Mouse (Mus musculus): ENCODE data around the gene Josd2. TPM values are rescaled to one million over a fixed set of nuclear protein-coding genes. Genes with fewer than 3 reads are reported as not detected.

Gene Josd2
- 10 to 100 TPM; 46.9 to 62.6 (median 47.0) TPM for polyA plus RNA-seq (2017; shearing (Covaris generic))

DNA sequence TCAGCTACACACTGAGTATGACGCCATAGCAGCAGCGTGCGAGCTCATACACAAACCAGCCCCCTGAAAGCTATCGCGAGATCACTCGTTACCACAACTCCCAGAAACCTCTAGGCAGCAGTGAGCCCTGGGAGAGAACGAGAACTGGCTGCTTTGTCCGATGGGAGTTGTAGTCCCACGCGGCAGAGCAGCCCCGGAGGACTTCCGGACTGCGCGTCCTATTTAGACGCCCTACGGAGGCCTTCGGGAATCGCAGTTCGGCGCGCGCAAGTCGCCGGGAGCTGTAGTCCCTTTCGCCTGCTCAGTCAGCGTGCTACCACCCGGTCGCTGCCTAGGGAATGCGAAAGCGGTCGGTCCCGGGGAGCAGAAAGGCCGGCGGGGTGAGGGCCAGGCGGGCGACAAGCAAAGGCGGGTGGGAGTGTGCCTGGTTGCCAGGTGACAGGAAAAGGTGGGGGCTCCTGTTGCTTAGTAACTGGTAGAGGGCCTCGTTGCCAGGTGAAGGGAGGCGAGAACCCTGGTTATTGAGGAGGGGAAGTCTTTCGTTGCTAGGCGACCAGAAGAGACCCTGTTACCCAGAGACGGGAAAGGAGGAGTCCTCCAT is at the start of gene Josd2:
Gene Josd2, plus strand, starts transcription at position 170 of the 601 bp plus-strand sequence.
- peak; percentile 99 for ATAC-seq

DNA sequence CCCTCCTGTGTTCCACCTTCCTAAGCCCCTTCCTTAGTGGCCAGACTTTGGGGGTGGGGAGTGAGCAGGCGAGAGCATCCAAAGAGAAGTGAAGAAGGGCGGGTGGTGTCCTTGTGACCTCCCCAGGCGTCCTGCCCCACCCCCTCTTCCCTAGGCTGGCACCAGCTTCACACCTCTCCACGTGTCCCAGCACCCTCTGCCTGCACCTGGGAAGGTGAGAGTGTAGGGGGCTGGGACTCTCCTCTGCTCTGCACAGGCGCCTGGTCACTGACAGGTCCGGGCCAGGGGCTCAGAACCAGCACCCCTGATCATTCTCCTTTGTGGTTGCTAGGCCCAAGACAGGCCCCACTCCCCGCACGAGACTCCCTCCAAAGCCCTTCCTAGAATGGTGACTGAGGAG is 40.1 kb upstream of the Josd2 start:
- ATAC-seq = no peak

DNA sequence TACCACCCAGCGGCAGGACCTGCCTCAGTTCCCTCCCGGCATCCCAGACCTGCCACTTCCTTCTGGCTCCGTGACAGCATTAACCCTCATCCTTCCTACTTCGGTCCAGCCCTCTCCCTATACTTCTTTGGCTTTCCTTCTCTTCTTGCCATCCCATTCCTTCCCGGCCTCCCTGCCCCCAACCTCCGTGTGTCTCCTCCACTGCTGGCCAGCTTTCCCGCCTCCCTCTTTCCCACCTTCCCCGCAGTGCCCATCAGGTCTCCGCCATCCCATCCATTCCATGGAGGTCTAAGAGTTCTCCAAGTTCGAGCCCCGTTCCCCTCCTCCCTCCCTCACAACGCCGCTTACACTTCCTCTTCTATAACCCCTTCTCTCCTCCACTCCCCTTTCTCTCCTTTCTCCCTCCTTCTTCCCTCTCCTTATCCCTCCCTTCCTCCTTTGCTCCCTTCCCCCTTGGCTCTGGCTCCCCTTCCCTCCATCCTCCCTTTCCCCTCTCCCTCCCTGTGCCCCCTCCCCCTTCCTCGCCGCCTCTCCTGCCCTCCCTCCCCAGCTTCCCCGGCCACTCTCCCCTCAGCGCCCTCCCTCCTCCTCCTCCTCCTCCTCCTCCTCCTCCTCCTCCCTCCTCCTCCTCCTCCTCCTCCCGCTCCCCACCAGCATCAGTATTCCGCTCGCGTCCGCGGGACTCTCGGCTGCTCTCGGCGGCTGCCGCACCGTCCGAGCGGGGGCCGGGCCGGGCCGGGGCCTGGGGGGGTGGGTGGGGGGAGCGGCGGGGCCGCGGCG is 39.4 kb upstream of the Josd2 start:
- no peak for ATAC-seq

DNA sequence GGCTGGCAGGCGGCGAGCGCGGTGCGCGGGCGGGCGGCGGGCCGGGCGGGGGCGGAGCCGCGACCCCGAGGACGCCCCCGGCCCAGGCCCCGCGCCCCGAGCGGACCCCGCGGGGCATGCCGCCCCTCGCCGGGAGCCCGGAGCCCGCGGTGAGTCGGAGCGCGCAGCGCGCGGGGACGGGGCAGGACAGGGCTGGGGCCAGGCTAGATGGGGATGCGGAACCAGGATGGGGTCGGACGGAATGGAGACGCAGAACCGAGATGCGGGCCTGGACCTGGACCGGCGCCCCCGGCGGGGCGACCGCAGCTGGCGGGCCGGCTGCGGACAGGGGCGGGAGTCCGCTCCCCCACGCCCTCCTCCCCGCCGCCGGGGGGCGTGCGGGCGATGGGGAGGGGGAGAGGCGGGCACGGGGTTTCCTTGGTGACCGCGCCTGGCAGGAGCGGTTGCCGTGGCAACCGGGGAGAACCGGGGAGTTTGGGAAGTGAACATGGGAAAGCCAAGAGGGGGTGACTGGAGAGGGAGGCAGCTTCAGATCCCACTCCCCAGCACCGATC is 38.7 kb upstream of the Josd2 start, which contains the start of gene Lrrc4b:
Gene Lrrc4b, plus strand, starts transcription at position 51 of the 554 bp plus-strand sequence.
- no peak for ATAC-seq

DNA sequence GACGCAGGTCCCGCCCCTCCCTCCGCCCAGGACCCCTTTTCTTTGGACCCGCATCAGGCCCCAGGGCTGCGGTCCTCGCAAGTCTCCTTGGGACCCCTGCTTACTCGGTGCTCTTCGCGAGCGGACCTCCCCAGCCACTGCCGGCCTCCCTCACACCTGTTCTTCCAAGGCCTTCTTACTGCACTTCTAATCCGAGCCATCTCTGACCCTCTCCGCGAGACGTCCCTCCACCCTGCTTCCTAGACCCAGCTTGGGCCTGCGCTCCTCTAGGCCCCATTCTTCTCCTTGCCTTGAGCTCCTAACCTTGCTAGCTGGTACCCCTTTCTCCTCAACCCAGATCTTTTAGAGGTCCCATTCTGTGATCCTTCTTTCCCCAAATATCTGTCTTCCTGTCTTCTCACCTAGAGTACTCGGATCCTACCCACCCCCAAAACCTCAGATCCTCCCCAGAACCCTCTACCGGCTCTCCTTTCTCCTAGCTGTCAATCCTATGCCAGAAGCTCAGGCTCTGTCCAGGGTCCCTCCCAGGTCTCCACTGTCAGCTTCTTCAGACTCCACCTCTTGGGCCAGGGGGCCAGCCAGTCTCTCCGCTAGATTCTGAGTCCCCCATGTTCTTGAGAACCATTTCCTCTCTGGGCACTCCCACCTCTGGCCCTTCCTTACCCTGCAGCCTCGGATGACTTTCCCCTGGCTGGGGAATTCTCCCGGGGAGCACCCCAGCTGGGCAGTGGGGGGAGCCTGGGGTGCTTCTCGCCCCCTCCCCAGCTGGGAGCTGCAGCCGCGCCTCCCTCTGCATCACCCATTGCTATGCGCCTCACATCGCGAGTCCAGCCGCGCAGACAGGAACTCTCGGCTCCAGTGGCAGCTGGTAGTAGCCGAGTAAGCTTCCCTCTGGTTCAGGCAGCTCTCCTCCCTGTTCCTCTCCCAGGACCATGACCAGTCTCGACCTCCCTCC is 38.0 kb upstream of the Josd2 start:
- ATAC-seq = no peak

DNA sequence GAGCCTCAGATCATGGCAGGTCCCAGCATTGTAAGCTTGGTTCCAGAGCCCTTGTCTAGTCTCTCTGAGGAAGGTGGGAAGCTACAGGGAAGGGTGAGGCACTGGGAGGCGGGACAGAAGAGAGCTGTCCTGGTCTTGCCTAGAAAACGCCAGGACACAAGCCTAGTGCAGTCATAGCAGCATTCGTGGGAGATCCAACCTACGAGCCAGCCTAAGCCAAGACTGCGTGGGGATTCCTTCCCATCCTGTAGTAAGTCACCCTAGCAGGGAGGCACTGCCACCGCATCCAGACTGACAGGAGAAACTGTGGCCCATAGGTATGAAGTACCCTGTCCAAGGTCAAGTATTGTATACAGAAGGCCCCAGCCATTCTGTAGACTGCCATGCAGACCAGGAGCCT is 35.2 kb upstream of the Josd2 start:
- no peak for ATAC-seq

DNA sequence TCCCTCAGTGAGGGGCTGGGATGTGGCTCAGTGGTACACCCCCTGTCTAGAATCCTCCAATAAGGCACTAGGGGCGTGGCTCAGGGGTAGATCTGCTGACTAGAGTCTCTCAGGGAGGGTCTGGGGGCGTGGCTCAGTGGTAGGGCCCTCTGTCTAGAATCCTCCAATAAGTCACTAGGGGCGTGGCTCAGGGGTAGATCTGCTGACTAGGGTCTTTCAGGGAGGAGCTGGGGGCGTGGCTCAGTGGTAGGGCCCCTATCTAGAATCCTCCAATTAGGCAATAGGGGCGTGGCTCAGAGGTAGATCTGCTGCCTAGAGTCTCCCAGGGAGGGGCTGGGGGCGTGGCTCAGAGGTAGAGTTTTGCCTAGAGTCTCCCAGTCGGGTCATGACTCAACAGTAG is 34.4 kb upstream of the Josd2 start:
- no peak for ATAC-seq

DNA sequence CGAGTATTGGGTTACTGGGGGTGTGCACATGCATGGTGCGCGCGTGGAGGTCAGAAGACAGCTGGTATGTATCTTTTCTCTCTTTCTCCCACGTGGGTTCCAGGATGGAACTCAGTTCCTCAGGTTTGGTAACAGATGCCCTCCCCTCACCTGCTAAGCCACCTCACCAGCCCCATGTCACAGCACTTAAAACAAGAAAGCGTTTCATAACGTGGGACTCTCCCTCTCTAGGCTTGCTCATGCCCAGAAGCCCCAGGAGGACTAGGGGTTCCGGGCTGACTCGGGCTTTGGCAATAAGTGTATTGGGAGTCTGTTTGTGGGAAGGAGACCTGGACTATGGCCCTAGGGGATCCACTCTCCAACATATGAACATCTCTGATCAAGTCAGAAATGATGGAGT is 33.7 kb upstream of the Josd2 start:
- ATAC-seq = no peak

DNA sequence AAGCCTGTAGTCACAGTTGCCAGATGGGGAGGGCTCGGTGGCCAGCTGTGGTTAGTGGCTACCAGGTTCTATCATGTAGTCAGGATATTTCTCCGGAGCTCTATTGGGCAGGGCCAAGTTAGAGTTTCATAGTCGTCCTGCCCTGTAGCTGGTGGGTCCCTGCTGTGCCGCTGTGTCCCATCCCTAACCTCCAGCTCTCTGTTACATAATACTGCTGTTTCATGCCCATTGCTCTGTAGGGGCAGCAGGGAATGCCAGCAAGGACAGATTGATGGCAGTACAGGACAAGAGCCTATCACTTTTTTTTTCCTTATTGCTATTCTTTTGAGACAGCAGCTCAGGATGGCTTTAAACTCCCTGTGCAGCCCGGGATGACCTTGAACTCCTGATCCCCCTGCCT is 32.0 kb upstream of the Josd2 start:
- no peak for ATAC-seq

DNA sequence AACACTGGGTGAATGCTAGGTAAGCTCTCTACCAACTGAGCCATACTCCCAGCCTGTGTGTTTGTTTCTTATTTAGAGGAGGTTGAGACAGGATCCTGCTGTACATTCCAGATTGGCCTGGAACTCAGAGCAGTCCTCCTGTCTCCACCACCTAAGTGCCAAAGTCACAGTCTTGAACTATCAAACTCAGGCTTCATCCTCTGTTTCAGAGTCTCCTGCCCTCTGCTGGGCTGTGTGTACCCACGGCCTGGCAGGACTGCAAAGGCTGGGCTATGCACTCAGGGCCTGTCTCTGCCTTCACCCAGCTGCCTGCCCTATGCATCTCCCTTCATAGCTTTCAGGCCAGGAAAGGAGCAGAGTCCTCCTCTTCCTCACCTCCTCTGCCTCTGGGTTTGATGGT is 31.5 kb upstream of the Josd2 start:
- no peak for ATAC-seq

DNA sequence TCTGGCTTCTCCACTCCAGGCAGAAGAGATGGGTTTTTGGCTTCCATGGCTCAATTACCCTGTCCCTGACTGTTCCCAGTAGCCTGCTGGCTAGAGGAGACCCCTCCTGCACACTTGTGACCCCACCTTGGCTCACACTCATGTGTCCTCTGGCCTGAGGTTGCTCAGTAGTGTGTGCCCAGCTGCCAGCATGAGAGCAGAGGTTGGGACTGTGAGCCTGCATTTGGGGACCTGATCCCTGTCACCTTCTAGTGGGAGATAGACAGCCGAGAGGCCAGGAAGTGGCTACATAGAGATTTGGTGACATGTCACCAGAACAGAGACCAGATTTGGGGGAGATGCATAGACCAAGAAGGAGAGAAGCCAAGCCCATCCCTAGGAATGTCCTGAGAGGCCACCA is 30.6 kb upstream of the Josd2 start:
- no peak for ATAC-seq

DNA sequence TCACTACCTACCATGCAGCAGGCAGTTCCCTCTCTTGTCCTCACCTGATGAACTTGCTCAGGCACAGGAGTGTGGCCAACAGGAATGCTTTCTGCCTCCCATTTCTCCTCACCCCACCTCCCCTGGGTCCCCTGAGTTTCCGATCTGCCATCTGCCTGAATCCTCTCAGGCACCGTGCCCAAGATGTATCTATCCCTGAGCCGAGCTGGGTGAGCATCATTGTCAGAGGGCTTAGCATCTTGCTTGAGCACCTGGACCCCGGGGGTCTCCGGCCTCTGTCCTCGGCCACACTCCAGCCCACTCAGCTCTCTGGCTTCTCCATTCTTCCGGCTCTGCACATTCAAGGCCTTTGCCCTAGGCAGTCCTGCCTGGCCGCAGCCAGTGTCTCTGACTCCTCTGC is 29.8 kb upstream of the Josd2 start:
- no peak for ATAC-seq

DNA sequence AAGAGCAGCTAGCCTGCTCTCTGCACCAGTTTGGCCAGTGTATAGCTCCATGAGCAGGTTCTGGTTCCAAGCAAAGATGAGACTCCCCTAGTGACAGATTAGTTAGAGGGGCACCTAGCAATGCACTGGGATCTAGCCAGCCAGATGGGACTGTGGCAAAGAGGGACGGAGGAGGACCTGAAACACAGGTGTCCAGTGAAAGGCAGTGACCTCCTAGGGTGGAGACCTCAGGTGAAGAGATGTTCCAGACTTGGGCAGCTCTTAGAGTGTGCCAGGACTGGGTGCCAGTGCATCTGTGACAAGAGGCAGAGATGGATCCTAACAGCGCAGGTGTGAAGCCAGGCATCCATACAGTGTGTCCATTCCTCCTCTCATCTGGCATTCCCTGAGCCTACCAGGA is 28.1 kb upstream of the Josd2 start:
- ATAC-seq = no peak

DNA sequence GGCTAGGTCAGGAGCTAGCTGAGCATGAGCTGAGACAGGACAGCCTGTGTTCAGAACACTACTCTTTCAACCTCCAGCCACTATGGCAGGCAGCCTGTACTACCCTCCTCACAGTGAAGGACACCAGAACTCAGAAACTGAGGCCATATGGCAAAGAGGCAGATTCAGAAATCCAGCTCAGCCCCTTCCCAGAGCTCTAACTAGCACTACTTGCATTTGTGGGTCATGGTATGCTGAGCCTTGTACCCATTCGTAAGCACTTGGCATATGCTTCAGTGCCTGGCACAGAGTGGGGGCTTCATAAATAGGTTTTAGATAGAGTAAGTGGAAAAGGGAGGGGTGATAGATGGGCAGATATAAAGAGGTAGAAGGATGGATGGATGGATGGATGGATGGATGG is 27.3 kb upstream of the Josd2 start:
- no peak for ATAC-seq

DNA sequence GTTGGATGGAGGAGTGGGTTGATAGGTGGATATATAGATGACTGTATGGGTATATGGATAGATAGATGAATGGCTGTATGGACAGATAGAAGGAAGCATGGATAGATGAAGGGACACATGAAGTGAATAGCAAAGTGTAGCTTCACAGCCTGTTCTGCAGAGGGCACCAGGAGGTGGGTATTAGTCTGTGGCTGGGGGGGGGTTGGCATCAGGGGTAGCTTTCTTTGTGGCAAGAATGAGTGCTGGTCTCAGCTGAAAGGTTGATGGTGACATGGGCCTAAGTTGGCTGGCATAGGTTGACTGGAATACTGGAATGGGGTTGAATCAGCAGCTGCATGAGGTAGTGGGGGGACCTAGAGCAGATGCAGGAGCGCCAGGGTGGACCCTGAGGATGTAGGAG is 26.6 kb upstream of the Josd2 start:
- no peak for ATAC-seq

DNA sequence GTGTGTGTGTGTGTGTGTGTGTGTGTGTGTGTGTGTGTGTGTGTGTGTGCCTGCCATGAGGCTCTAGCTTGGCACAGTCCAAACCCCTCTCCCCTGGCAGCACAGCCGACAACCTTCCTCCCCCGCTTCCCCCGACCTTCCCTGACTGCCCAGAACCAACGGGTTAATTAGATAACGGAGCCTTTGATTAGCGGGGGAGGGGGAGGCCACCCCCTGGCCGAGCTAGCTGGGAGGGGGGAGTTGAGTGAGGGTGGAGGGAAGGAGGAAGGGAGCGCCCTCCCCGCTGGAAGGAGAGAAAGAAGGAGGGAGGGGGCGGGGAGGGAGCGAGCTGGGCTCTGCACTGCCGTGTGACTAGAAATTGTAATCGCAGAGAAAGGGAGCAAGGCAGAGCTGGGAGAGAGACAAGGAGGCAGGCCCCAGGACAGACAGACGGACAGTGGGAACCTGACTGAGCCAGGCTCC is 26.1 kb upstream of the Josd2 start:
- ATAC-seq = no peak

DNA sequence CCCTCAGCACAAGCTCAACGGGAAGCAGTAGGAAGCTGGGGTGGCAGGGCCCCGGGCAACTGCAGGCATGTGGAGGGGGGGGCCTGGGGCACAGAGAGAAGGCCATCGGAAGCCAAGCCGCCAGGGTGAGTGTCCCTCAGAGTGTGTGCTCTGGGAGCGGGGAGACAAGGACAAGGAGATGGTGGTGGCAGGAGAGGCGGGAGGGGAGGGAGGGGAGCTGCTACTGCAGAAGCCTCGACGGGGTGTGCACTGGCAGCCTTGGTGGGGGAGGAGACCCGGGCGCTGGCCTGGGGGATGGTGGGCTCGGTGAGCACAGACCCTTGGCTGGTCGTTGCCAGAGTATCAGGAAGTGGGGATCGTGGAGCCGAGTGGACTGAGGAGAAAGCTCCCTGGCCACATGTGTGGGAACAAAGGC is 25.4 kb upstream of the Josd2 start:
- no peak for ATAC-seq

DNA sequence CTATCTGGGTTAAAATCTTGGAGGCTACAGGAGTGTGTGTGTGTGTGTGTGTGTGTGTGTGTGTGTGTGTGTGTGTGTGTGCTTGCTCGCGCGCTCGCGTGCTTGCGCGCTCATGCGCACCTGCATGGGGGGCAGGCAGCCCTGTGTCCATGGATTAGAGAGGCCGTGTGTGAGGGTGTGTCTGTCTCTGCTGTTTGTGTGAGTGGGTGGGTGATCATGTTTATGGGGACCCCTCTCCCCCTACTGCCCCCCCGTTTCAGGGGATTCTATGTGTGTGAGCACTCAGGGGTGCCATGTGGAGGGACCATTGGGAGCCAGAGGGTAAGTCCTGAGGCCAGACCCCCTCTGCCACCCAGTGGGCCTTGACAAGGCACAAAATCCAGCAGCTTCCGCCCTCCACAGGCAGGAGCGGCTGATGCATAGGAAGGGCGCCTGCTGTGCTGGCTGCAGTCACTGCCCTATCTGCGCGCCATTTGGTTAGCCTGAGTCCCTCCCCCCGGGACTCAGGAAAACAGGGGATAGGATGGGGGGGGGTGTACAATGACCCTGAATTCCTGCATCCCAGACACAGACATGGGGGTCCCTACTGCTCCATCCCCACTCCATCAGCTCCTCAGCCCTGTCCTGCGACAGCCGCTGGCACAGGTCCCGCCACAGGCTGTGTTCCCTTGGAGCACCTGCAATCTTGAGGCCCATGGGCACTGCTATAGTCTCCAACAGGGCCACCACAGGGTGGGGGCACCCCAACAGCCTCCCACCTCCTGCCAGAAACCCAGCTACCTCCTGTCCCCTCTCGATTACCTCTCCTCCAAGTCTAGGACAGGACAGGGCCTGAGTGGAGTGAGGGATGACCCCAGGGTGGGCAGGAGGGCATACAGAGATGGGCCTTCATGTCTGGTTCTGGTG is 24.3 kb upstream of the Josd2 start:
- no peak for ATAC-seq

DNA sequence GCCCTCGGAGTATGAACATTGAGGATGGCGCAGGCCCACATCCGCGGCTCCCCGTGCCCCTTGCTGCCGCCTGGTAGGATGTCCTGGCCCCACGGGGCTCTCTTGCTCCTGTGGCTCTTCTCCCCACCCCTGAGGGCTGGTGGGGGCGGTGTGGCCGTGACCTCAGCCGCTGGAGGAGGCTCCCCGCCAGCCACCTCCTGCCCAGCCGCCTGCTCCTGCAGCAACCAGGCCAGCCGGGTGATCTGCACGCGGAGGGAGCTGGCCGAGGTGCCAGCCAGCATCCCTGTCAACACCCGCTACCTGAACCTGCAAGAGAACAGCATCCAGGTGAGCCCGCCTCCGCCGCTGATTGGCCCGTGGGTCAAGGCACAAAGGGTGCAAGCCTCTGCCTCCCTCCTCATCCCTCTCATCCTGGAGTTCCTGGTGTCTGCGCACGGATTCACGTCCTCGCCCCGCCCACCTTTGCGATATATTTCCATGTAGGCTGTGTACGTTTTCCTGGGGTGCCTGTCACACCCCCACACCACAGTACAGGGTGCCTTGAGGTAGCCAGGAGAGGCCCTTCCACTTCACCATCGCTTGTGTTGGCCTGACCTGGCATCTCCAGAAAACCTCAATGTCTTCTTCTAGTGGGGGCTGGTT is 22.8 kb upstream of the Josd2 start:
- ATAC-seq = no peak

DNA sequence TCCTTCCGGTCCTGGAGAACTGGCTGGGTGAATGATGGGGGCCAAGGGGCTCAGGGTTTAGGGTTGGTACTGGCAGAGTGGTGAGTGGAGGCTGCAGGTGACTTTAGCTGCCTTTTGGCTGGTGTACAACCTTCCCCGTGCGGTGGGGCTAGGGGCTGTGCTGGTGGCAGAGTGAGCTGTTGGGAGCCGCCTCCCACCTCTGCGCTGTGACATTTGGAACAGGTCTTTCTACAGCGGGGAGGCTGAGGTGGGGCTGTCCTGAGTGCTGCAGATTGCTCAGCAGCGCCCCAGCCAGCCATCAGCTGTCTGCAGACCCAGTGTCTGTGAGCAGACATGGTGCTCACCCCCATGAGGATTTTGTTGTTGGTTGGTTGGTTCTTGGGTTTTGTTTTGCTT is 22.3 kb upstream of the Josd2 start:
- no peak for ATAC-seq

Measured in inflammation-experienced regulatory T-cells, adult 6 months (primary cell).